Mouse (Mus musculus) kidney, postnatal 4 days (tissue): Measurements from ENCODE around the gene Marveld1.
A peak's percentile ranks its signal among the peaks of the same experiment; 100 is the strongest.

Experiments
- DNase-seq, 2 experiments: peaks; one replicate each; pipeline ENCODE4 v3.0.0; 2021; ENCODE audit warnings: mixed read lengths in 2 of 2

Marveld1 gene

GRCm38 (mm10) chr19:42170025-42170969 is 23.1 kb downstream of the Marveld1 start:
- peak; percentile 94 to 96 for DNase-seq

GRCm38 (mm10) chr19:42176841-42177240 is 29.6 kb downstream of the Marveld1 start:
- DNase-seq, result no peak

- DNase-seq, result no peak
Observed at GRCm38 (mm10) chr19:42177461-42177860, 30.3 kb downstream of the Marveld1 start.

- DNase-seq, result no peak
Observed at GRCm38 (mm10) chr19:42179356-42179755, 32.2 kb downstream of the Marveld1 start.

GRCm38 (mm10) chr19:42182673-42183072 is 35.5 kb downstream of the Marveld1 start:
- no peak for DNase-seq

GRCm38 (mm10) chr19:42189735-42190134 is 42.5 kb downstream of the Marveld1 start:
- DNase-seq, result no peak

- DNase-seq, result peak; percentile 78 to 79
Observed at GRCm38 (mm10) chr19:42190494-42190893, 43.3 kb downstream of the Marveld1 start.

- DNase-seq, result peak in 1 of 2 experiments; percentile 21
Observed at GRCm38 (mm10) chr19:42193311-42193710, 46.1 kb downstream of the Marveld1 start.

- peak in 1 of 2 experiments; percentile 45 for DNase-seq
Observed at GRCm38 (mm10) chr19:42196378-42196777, 49.2 kb downstream of the Marveld1 start.

GRCm38 (mm10) chr19:42197066-42197465 is 49.9 kb downstream of the Marveld1 start:
- peak in 1 of 2 experiments; percentile 7 for DNase-seq

- DNase-seq, result peak; percentile 27 to 28
Observed at GRCm38 (mm10) chr19:42198026-42198425, 50.8 kb downstream of the Marveld1 start.
